Mouse (Mus musculus) heart, adult 2 months (tissue): ENCODE measurements around the gene Crat. TPM values are rescaled to one million over a fixed set of nuclear protein-coding genes. Genes with fewer than 3 reads are reported as not detected.

Source experiments
- DNase-seq, 2 experiments: peaks; one replicate each; pipeline ENCODE4 v3.0.0; 2021
- H3K27ac ChIP-seq: fragments of 200-600 bp; 2 replicates; pipeline ENCODE4 v1.8.1; 2022
- H3K27me3 ChIP-seq: fragments of 200-500 bp; 2 replicates; pipeline ENCODE4 v1.6.1; 2012; ENCODE audit warnings: mild to moderate bottlenecking, low read length, inconsistent platforms, mixed read lengths; ENCODE audit not compliant: control insufficient read depth, insufficient read depth
- H3K36me3 ChIP-seq: fragments of 200-500 bp; 2 replicates; pipeline ENCODE4 v1.6.1; 2012; ENCODE audit warnings: low read length, inconsistent platforms; ENCODE audit not compliant: control insufficient read depth, insufficient read depth
- H3K4me1 ChIP-seq: fragments of 200-500 bp; 2 replicates; pipeline ENCODE4 v1.6.1; 2011; ENCODE audit warnings: low read length; ENCODE audit not compliant: control insufficient read depth, insufficient read depth
- H3K4me3 ChIP-seq: fragments of 200-600 bp; 2 replicates; pipeline ENCODE4 v1.8.1; 2022
- H3K79me2 ChIP-seq: fragments of 200-500 bp; replicated peaks from 2 replicates; pipeline ENCODE4 v1.6.1; 2012; ENCODE audit warnings: mild to moderate bottlenecking, inconsistent platforms, low read length, moderate library complexity, mixed read lengths; ENCODE audit not compliant: control insufficient read depth, insufficient read depth
- H3K9ac ChIP-seq: fragments of 200-500 bp; 2 replicates; pipeline ENCODE4 v1.6.1; 2012; ENCODE audit warnings: low read depth, mild to moderate bottlenecking, control low read depth, inconsistent platforms, low read length, mixed read lengths
- CTCF ChIP-seq: fragments of 200-600 bp; IDR thresholded peaks from 2 replicates; pipeline ENCODE4 v1.8.1; 2022; ENCODE audit warnings: antibody characterized with exemption, mild to moderate bottlenecking, moderate library complexity
- EP300 ChIP-seq: fragments of 200-500 bp; IDR thresholded peaks from 2 replicates; pipeline ENCODE4 v1.6.1; 2011; ENCODE audit warnings: low read depth, low read length, control low read depth; ENCODE audit not compliant: insufficient read depth
- POLR2A ChIP-seq: fragments of 200-500 bp; IDR thresholded peaks from 2 replicates; pipeline ENCODE4 v1.6.1; 2011; ENCODE audit warnings: mild to moderate bottlenecking, low read depth, low read length, control low read depth; ENCODE audit not compliant: insufficient read depth
- WGBS: fragments of 180-500 bp; shearing (Covaris S2); methylation state at CpG from one replicate; pipeline ENCODE4 v1.1.7; 2018; 5-methylcytosine and 5-hydroxymethylcytosine counted together
- intact Hi-C: fragments of 180-260 bp; cut with DNase I; formaldehyde crosslinking; loops from one replicate; pipeline ENCODE4 v1.15.1; 2025
- polyA plus RNA-seq: library from polyadenylated mRNA; depleted of rRNA; stranded (reverse); fragments of >200 nt; gene quantifications from 2 replicates; pipeline ENCODE4 v1.2.3, GENCODE M21; 2012
- total RNA-seq, 2 experiments: library from RNA; stranded (reverse); gene quantifications; 2 replicates each; pipeline ENCODE4 v1.2.3; 2021

The Crat gene
- total and polyA plus RNA-seq, 3 experiments: 452 to 695 (median 542) TPM

- peak overlapping the region; percentile 79 for H3K4me3 ChIP-seq
- H3K9ac ChIP-seq: peak overlapping the region; percentile 94
- WGBS: 48% methylated on average over 5 of the region's 5 CpGs
- H3K27ac ChIP-seq: peak overlapping the region; percentile 97
- H3K79me2 ChIP-seq: peaks cover 1% of the 10 kb centered on the region; the same call in 1 of the 2 replicates
- peaks cover 2% of the 10 kb centered on the region; the same call in 1 of the 2 replicates for H3K36me3 ChIP-seq
- peaks cover 11% of the 10 kb centered on the region for H3K4me1 ChIP-seq
- DNase-seq: no peak
- TF ChIP-seq EP300: no peak
- no peak for TF ChIP-seq POLR2A
- no peak for TF ChIP-seq CTCF
- intact Hi-C loops: loop anchor here (1.0 to 2.0 kb wide), 2 partner anchors 22 to 50 kb away; partner anchors contain the start of genes Dolpp1 and Miga2
- no peaks in the 10 kb centered on the region for H3K27me3 ChIP-seq
These were observed 932 bp downstream of the Crat start for GRCm38 (mm10) chr2:30414681-30415080.

GRCm38 (mm10) chr2:30414101-30414500 is 1.5 kb downstream of the Crat start:
- Histone ChIP-seq H3K4me1 (peaks cover 12% of the 10 kb centered on the region), H3K4me3 (peak overlapping the region; percentile 79), H3K27ac (peak overlapping the region; percentile 97; the same call in 1 of the 2 replicates), H3K9ac (peak overlapping the region; percentile 22; the same call in 1 of the 2 replicates), H3K27me3 (no peaks in the 10 kb centered on the region), H3K36me3 (peaks cover 2% of the 10 kb centered on the region; the same call in 1 of the 2 replicates), H3K79me2 (peaks cover 1% of the 10 kb centered on the region; the same call in 1 of the 2 replicates)
- DNase-seq: peak in 1 of 2 experiments; percentile 23
- 68% methylated on average over 4 of the region's 4 CpGs for WGBS
- intact Hi-C loops: loop anchor here (2.0 kb wide), 1 partner anchor 49 kb away; the partner anchor contains the start of gene Miga2
- TF ChIP-seq CTCF: no peak
- TF ChIP-seq POLR2A: no peak
- TF ChIP-seq EP300: no peak

DNA sequence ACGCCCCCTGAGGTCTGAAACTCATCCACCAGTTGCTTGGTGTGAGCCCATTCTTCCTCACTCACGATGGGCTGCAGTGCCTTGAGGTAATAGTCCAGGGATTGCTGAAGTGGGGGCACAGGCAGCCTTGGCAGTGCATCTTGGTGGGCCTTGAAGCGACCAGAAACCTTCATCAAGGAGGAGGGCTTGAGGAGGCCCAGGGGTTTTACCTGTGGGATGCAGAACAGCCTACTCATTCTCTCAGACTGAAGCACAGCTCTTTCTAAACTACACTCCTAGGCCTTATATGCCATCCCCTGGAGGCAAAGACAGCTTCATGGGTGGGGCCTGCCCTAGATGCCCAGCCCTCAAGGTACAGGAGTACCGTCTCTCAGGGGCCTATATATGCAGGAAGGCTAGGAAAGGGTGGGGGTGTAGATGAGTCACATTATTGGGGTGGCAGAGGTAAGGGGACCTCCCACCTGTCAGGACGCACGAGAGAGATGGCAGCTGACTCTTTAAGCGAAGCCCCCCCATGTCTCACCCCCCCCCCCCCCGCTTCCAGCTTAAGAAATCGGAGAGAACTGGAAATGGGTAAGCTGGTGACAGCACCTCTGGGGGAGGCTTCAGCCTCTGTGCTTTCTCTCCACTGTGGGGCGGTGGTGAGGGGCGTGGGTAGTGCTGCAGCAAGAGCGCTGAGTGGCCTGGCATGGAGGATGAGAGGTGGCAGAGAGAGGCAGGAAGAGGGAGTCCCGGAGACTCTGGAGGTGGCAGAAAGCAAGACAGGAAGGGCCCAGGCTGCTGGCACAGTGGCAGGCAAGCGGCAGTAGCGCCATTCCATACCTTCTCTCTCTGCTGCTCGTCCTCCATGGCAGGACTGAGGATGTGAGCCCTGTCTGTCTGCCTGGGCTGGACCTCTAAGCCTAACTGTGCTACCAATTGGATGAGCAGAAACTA is 2.3 kb downstream of the Crat start:
- DNase-seq: no peak
- TF ChIP-seq POLR2A (no peak), EP300 (no peak), CTCF (0 out of 2 replicates have a peak, but pooled peaks have one; percentile 1)
- Histone ChIP-seq H3K9ac (peak overlapping the region; percentile 22; the same call in 1 of the 2 replicates), H3K79me2 (peaks cover 1% of the 10 kb centered on the region; the same call in 1 of the 2 replicates), H3K36me3 (peaks cover 4% of the 10 kb centered on the region; the same call in 1 of the 2 replicates), H3K4me1 (peaks cover 14% of the 10 kb centered on the region), H3K27me3 (no peaks in the 10 kb centered on the region), H3K27ac (no peak overlapping the region; the same call in 1 of the 2 replicates), H3K4me3 (peak overlapping the region; percentile 79; the same call in 1 of the 2 replicates)
- 69% methylated on average over 16 of the region's 16 CpGs for WGBS
- intact Hi-C loops: no loop called here

GRCm38 (mm10) chr2:30409454-30410176 is 6.0 kb downstream of the Crat start:
- Histone ChIP-seq H3K27me3 (no peaks in the 10 kb centered on the region), H3K27ac (peak overlapping the region; percentile 80), H3K9ac (no peak overlapping the region), H3K4me3 (no peak overlapping the region), H3K79me2 (no peaks in the 10 kb centered on the region), H3K36me3 (peaks cover 4% of the 10 kb centered on the region; the same call in 1 of the 2 replicates), H3K4me1 (peaks cover 15% of the 10 kb centered on the region)
- 64% methylated on average over 5 of the region's 5 CpGs for WGBS
- intact Hi-C loops: no loop called here
- TF ChIP-seq CTCF (no peak), EP300 (peak; percentile 92)
- DNase-seq: peak in 1 of 2 experiments; percentile 81

DNA sequence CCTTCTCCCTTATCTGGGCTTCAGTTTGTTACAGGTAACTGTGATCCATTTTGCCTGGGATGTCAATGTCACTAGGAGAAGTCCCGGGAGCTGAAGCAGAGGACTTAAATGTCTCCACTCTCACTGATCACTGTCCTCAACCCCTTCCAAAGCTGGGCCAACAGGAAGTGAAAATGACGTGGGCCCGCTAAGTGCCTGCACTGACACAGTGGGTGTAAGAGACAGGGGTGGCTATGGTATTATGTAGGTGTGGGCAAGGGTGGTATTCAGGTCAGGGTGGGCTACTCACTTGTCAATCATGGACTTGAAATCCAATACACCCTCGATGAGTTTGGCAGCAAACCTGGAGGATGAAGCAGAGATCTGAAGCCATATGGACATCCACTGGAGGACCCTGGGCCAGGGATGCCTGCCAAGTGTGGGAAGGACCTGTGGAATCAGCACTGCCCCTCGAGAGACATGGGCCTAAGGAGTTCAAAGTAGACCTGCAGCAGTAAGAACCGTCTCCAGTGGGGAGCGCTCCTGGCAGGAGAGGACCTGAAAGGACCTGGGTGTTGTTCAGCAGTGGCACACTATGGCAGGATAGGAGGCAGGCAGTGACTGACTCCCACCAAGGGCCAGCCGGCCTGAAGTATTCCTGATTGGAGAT is 7.0 kb downstream of the Crat start:
- Histone ChIP-seq H3K4me3 (no peak overlapping the region), H3K27ac (peak overlapping the region; percentile 42), H3K79me2 (no peaks in the 10 kb centered on the region), H3K9ac (no peak overlapping the region), H3K4me1 (peaks cover 9% of the 10 kb centered on the region), H3K36me3 (peaks cover 4% of the 10 kb centered on the region; the same call in 1 of the 2 replicates), H3K27me3 (no peaks in the 10 kb centered on the region)
- no peak for DNase-seq
- intact Hi-C loops: no loop called here
- no peak for TF ChIP-seq POLR2A
- no peak for TF ChIP-seq EP300
- no peak for TF ChIP-seq CTCF
- WGBS: 58% methylated on average over 8 of the region's 8 CpGs
